In genomic region chr8:47914161-47914560, GRCm38 (mm10) we compare ENCODE assay signal across 15 mouse cellular contexts.
"Had no signal": no experiment of that assay in that cellular context is flagged by ENCODE, and none has a peak within 500 bp of the region (broad histone marks: within the 10 kb centered on the region; RNA-seq: fewer than 3 reads in every experiment).

No protein-coding gene starts in this region.

- H3K4me3 ChIP-seq: neural tube, embryonic 15.5 days; stomach, embryonic 15.5 days had no signal

- H3K27me3 ChIP-seq: neural tube, embryonic 15.5 days; stomach, embryonic 15.5 days had no signal

- H3K9me3 ChIP-seq: stomach, embryonic 15.5 days had no signal

- H3K9ac ChIP-seq: neural tube, embryonic 15.5 days; stomach, embryonic 15.5 days had no signal

- H3K4me2 ChIP-seq: neural tube, embryonic 15.5 days; stomach, embryonic 15.5 days had no signal

- H3K36me3 ChIP-seq: stomach, embryonic 15.5 days had no signal

- H3K27ac ChIP-seq: neural tube, embryonic 15.5 days; stomach, embryonic 15.5 days; stomach, postnatal 0 days had no signal

- DNase-seq: retina, postnatal 1 day; right cerebral cortex, adult 18-20 months; right cerebral cortex, postnatal 14 days; right cerebral cortex, postnatal 25 days; right cerebral cortex, postnatal 4 days; spleen, adult 18-20 months; thymus, adult 18-20 months; thymus, adult 2 months; thymus, postnatal 14 days; thymus, postnatal 25 days; thymus, postnatal 36 days; thymus, postnatal 4 days had no signal
